Mouse (Mus musculus) megakaryocyte, embryonic 14.5 days (primary cell): ENCODE measurements around the gene Gm2a. TPM values are rescaled to one million over a fixed set of nuclear protein-coding genes. Genes with fewer than 3 reads are reported as not detected.
"Not testable (repeated sequence)": the region's sequence is repeated elsewhere in the genome, so short reads cannot be mapped to it uniquely, and the experiment has no call there.

Source experiments
- H3K27me3 ChIP-seq: replicated peaks from 2 replicates; pipeline ENCODE3; 2012; ENCODE audit warnings: inconsistent platforms
- H3K36me3 ChIP-seq: replicated peaks from 2 replicates; pipeline ENCODE3; 2012; ENCODE audit warnings: low read length, inconsistent platforms, mixed read lengths
- H3K4me1 ChIP-seq: 2 replicates; pipeline ENCODE4 v1.6.1; 2012; ENCODE audit warnings: inconsistent platforms
- H3K4me3 ChIP-seq: replicated peaks from 2 replicates; pipeline ENCODE3; 2012; ENCODE audit warnings: moderate library complexity, mild to moderate bottlenecking, inconsistent platforms
- H3K9me3 ChIP-seq: 2 replicates; pipeline ENCODE4 v1.6.1; 2012; ENCODE audit warnings: inconsistent platforms
- FLI1 ChIP-seq: IDR thresholded peaks from 2 replicates; pipeline ENCODE4 v1.6.1; 2012; ENCODE audit warnings: low read length, inconsistent platforms, mixed read lengths
- GATA1 ChIP-seq: IDR thresholded peaks from 3 replicates; pipeline ENCODE4 v1.6.1; 2012; ENCODE audit warnings: mixed read lengths, low read length, inconsistent platforms, borderline replicate concordance
- polyA plus RNA-seq: library from polyadenylated mRNA; stranded (reverse); fragments of >175 nt; gene quantifications from 2 replicates; pipeline ENCODE4 v1.2.3, GENCODE M21; 2012; ENCODE audit warnings: low replicate concordance; ENCODE audit not compliant: insufficient read depth

Gm2a gene
- polyA plus RNA-seq, 1 experiment, result 7.5 TPM

DNA sequence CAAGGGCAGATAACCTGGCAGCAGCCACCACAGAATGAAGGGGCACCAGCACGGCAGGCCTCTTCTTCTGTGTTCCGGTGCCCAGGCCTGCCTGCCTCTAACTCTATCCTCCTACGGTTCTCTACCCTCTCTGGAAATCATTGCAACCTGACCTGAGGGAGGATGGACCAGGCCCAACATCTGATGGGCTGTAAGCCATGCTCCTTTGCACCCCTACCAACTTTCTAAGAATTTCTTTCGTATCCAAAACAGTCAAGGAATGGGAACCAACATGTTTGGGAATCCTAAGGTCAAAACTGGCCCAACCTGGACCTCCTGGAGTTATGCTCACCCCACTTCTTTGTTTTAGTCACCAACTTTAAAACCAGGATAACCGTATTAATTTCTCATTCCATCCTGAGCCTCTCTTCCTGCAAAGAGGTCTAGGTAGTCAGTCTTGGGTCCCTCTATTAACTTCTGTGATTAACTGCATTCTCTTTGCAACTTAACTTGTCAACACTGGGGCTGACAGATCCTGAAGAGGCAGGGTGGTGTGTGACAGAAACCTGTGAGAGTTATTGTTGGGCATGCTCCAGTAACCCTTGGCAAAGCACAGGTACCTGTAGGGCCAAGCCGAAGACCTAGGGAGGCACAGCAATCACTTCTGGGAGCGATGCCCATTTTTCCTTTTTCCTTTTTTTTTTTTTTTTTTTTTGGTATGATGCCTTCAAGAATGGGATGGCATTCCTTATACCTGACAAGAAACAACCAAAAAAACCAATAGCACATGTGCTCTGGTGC lies 11.8 kb downstream of the Gm2a start:
- Histone ChIP-seq H3K4me3 (no peak overlapping the region), H3K9me3 (no peaks in the 10 kb centered on the region), H3K4me1 (peaks cover 7% of the 10 kb centered on the region), H3K27me3 (peaks cover 37% of the 10 kb centered on the region), H3K36me3 (peaks cover 5% of the 10 kb centered on the region)
- TF ChIP-seq FLI1 (no peak), GATA1 (no peak)

GRCm38 (mm10) chr11:55110566-55111169 lies 12.8 kb downstream of the Gm2a start:
- Histone ChIP-seq H3K4me3 (no peak overlapping the region), H3K4me1 (peaks cover 7% of the 10 kb centered on the region), H3K36me3 (peaks cover 5% of the 10 kb centered on the region), H3K9me3 (peaks cover 4% of the 10 kb centered on the region), H3K27me3 (peaks cover 32% of the 10 kb centered on the region)
- no peak for TF ChIP-seq GATA1
- no peak for TF ChIP-seq FLI1

- TF ChIP-seq GATA1, result no peak
- no peak for TF ChIP-seq FLI1
- H3K27me3 ChIP-seq, result peaks cover 12% of the 10 kb centered on the region
- peaks cover 14% of the 10 kb centered on the region for H3K4me1 ChIP-seq
- H3K36me3 ChIP-seq, result peaks cover 5% of the 10 kb centered on the region
- H3K4me3 ChIP-seq, result peak overlapping the region; percentile 26
- peaks cover 5% of the 10 kb centered on the region for H3K9me3 ChIP-seq
Observed at GRCm38 (mm10) chr11:55113209-55113860, 15.4 kb downstream of the Gm2a start.

GRCm38 (mm10) chr11:55113861-55114250 lies 15.9 kb downstream of the Gm2a start:
- not testable (repeated sequence) for H3K9me3 ChIP-seq, H3K36me3 ChIP-seq, H3K27me3 ChIP-seq
- Histone ChIP-seq H3K4me3 (peak overlapping the region; percentile 26), H3K4me1 (peaks cover 14% of the 10 kb centered on the region)

- peaks cover 2% of the 10 kb centered on the region for H3K27me3 ChIP-seq
- H3K9me3 ChIP-seq, result peaks cover 14% of the 10 kb centered on the region
- peaks cover 14% of the 10 kb centered on the region for H3K4me1 ChIP-seq
- peaks cover 6% of the 10 kb centered on the region for H3K36me3 ChIP-seq
- TF ChIP-seq FLI1, result no peak
- TF ChIP-seq GATA1, result no peak
- no peak overlapping the region for H3K4me3 ChIP-seq
Observed at GRCm38 (mm10) chr11:55114291-55114690, 16.4 kb downstream of the Gm2a start.

DNA sequence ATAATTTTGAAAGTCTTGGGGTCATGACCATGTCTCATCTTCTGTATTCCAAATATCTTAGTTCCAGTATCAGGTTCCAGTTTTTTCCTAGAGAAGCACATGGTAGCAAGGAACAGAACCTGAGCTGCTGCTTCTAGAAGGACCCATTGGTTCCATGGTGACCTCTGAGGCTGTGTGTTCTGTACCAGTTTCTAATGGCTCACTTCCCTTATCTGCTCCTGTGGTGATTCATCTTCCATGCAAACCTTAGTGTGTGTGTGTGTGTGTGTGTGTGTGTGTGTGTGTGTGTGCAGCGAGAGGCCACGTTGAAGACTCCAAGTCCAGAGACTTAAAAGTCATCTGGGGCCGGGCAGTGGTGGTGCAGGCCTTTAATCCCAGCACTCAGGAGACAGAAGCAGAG lies 18.1 kb downstream of the Gm2a start:
- Histone ChIP-seq H3K27me3 (no peaks in the 10 kb centered on the region), H3K9me3 (peaks cover 23% of the 10 kb centered on the region), H3K36me3 (peaks cover 13% of the 10 kb centered on the region), H3K4me1 (peaks cover 23% of the 10 kb centered on the region), H3K4me3 (no peak overlapping the region)
- TF ChIP-seq GATA1 (no peak), FLI1 (no peak)

- no peak overlapping the region for H3K4me3 ChIP-seq
- H3K9me3 ChIP-seq, result peaks cover 23% of the 10 kb centered on the region
- H3K4me1 ChIP-seq, result peaks cover 28% of the 10 kb centered on the region
- TF ChIP-seq FLI1 (no peak), GATA1 (no peak)
- peaks cover 13% of the 10 kb centered on the region for H3K36me3 ChIP-seq
- H3K27me3 ChIP-seq, result no peaks in the 10 kb centered on the region
Observed at GRCm38 (mm10) chr11:55117031-55117430, 19.1 kb downstream of the Gm2a start.

GRCm38 (mm10) chr11:55120279-55120678 lies 22.4 kb downstream of the Gm2a start:
- H3K36me3 ChIP-seq, result peaks cover 13% of the 10 kb centered on the region
- peaks cover 21% of the 10 kb centered on the region for H3K4me1 ChIP-seq
- peaks cover 21% of the 10 kb centered on the region for H3K9me3 ChIP-seq
- TF ChIP-seq FLI1 (no peak), GATA1 (no peak)
- H3K27me3 ChIP-seq, result peaks cover 3% of the 10 kb centered on the region
- H3K4me3 ChIP-seq, result no peak overlapping the region

- Histone ChIP-seq H3K36me3 (peaks cover 13% of the 10 kb centered on the region), H3K27me3 (peaks cover 3% of the 10 kb centered on the region), H3K4me3 (peak overlapping the region; percentile 72), H3K9me3 (peaks cover 18% of the 10 kb centered on the region), H3K4me1 (peaks cover 21% of the 10 kb centered on the region)
- TF ChIP-seq FLI1, result no peak
- no peak for TF ChIP-seq GATA1
Observed at GRCm38 (mm10) chr11:55120821-55121271, 22.9 kb downstream of the Gm2a start.

- Histone ChIP-seq H3K36me3 (peaks cover 13% of the 10 kb centered on the region), H3K27me3 (peaks cover 3% of the 10 kb centered on the region), H3K4me3 (no peak overlapping the region), H3K9me3 (peaks cover 18% of the 10 kb centered on the region), H3K4me1 (peaks cover 21% of the 10 kb centered on the region)
- TF ChIP-seq FLI1, result no peak
- no peak for TF ChIP-seq GATA1
Observed at GRCm38 (mm10) chr11:55121430-55121829, 23.5 kb downstream of the Gm2a start.
